Mouse (Mus musculus) liver, adult (tissue): ENCODE results near the gene Gm20388.

Experiments
- GATA4 ChIP-seq: IDR thresholded peaks from 2 replicates; pipeline ENCODE4 v1.6.1; 2014; ENCODE audit warnings: mild to moderate bottlenecking, low read length; ENCODE audit not compliant: insufficient replicate concordance

The Gm20388 gene

DNA sequence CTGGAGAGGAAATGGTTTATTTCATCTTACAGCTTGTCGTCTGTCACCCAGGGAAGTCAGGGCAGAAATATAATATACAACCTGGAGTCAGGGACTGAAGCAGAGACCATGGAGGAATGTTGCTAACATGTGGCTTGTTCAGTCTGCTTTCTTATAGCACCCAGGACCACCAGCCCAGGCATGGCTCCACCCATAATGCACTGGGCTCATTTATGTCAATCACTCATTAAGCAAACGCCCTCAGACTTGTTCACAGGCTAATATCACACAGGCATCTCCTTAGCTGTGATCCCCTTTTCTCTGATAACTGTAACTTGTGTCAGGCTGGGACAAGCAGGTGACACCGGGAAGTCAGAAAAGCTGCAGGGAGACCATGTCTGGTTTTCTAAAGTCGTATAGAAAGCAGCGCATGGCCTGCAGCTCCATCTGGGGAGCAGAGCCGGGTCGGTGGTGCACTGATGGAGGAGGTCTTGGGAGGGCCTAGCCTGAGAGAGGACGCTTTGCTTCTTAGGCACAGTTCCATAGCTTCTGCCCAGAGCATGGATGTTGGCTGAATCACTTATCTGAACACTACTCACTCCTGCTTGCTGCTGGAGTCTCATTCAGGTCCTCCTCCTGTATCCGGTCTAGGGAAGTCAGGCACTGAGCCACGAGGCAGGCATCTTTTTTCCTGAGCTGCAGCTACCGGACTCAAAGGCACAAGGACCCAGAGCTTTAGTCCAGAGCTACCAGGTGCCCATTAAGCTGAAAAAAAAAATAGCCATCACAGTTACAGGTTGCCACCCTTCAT is 1252.5 kb downstream of the Gm20388 start:
- no peak for TF ChIP-seq GATA4

GRCm38 (mm10) chr8:121164017-121164469 is 1253.4 kb downstream of the Gm20388 start:
- peak; percentile 46; the same call in 1 of the 2 replicates for TF ChIP-seq GATA4

DNA sequence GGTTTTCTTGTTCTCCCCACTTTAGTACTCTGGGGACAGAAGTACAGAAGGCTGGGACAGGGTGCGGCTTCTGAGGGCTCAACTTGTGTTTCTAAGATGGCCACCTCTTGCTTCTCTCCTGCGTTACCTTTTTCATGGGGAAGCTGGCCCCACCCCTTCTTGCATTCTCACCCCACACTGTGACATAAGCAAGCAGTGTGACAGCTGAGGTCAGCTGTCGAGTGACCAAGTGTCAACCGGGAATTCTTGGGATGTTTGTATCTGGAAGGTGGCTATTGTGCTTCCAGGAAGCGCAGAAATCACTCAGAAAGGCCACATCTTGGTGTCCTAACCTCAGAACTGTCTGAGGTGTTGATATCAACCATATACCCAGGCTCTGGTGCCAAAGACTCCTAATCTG is 1257.4 kb downstream of the Gm20388 start:
- no peak for TF ChIP-seq GATA4

GRCm38 (mm10) chr8:121170116-121170515 is 1259.5 kb downstream of the Gm20388 start:
- TF ChIP-seq GATA4: no peak

DNA sequence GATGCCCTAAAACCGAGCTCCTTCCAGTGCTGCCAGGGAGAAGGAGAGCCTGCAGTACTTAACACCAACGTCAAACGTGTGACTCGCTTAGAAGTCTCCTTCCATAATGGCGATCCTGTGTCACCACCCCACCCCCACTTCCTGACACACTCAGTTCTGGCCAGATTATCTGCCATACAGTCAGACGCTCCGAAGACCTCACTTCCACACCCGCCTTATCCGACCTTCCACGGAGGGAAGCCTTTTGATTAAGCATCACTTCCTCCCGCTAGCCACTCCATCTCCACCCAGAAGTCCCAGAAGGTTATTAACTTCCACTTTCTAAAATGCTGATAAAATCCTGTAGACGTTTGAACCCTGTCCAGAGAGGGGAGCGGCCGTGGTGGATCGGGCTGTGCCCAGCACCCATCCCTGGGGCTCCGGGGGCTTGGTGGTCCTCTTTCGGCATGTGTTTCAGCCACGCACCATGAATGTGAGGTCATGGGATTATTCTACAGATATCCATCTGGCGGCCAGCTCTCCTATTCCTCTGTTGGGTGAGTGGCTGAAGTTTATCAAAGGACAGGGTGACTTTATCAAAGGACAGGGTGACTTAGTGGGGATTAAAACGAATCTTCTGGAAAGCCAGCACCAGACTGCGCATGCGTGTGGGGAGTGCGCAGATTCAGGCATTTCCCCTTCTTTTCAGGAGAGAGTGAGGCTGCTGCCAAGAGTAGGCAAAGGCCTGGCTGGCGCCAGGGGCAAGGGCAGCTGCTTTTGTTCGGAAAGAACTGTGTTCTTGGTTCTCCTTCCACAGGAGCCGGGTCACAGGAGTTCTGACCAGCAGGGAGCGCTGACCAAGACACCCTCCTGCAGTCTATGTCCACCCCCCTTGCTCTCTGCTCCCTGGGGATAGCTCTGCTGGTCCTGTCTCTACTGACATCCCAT is 1260.2 kb downstream of the Gm20388 start:
- peak; percentile 83; the same call in 1 of the 2 replicates for TF ChIP-seq GATA4

- no peak for TF ChIP-seq GATA4
These were observed 1261.9 kb downstream of the Gm20388 start for GRCm38 (mm10) chr8:121172567-121172966.

- TF ChIP-seq GATA4: no peak
These were observed 1263.5 kb downstream of the Gm20388 start for GRCm38 (mm10) chr8:121174178-121174577.

- TF ChIP-seq GATA4: no peak
These were observed 1264.3 kb downstream of the Gm20388 start for GRCm38 (mm10) chr8:121174721-121175539.

DNA sequence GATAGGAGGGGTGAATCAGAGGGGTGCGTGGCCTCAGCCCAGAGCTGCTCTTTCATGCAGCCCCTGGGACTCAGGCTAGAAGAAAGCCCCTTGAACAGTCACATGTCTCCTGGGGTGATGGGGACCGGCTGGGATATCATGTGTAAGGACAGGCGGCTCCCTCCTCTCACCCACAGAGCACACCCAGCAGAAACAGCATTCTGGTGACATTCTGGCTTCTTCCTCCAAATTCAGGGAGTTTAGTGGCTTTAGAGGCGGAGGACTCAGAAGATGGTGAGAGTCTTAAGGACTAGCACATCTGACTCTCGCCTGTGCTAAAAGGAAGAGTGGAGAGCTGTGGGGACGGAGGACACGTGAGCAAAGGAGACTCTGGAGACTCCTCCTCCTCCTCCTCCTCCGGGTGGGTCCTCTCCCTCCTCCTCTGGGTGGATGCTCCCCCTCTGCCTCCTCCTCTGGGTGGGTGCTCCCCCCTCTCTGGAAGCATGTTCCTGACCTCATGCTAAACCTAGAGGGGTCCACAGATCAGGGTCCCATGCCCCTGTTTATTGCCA is 1265.0 kb downstream of the Gm20388 start:
- TF ChIP-seq GATA4: no peak

- TF ChIP-seq GATA4: peak; percentile 50; the same call in 1 of the 2 replicates
These were observed 1265.7 kb downstream of the Gm20388 start for GRCm38 (mm10) chr8:121176291-121176690.

GRCm38 (mm10) chr8:121180474-121181284 is 1270.0 kb downstream of the Gm20388 start:
- no peak for TF ChIP-seq GATA4

DNA sequence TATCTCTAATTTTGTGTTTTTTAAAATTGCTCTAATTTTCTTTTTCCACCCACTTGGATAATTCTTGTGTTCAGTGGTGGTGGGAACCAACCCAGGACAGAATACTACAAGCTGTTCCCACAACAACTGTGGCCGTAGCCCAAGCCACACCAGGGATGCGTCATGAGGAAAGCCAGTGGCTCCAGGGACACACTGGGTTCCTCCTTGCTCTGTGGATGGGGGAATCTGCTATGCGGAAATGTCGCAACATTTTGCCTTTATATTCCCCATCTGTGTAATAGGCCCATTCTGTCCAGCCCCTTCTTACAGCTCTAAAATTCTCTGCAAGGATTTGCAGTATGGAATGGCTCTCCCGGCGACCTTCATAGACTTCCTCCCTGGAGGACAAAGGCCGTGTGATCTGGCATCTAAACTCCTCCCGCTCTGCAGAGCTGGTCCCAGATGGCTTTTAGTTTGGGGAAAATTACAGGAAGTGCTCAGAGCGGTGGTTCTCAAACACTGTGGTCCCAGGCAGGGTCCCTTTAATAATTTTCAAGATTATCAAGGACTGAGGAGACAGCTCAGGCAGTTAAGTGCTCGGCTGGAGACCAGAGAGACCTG is 1270.7 kb downstream of the Gm20388 start:
- TF ChIP-seq GATA4: no peak
